Mouse (Mus musculus) embryonic facial prominence, embryonic 13.5 days (tissue): ENCODE data around the gene Slc7a15. TPM values are rescaled to one million over a fixed set of nuclear protein-coding genes. Genes with fewer than 3 reads are reported as not detected.
A peak's percentile ranks its signal among the peaks of the same experiment; 100 is the strongest.

Experiments
- ATAC-seq: fragments of 200-750 bp; cut with Nextera tagmentation; 2 replicates; pipeline ENCODE4 v1.8.0; 2017; ENCODE audit warnings: low read depth; ENCODE audit not compliant: insufficient number of reproducible peaks, insufficient read depth, low FRiP score, low TSS enrichment
- H3K27ac ChIP-seq: fragments of 300-500 bp; sonication (generic); 2 replicates; pipeline ENCODE4 v1.5.1; 2015; ENCODE audit warnings: moderate library complexity, mild to moderate bottlenecking, inconsistent platforms
- H3K27me3 ChIP-seq: fragments of 300-500 bp; sonication (generic); 2 replicates; pipeline ENCODE4 v1.6.1; 2015; ENCODE audit warnings: mild to moderate bottlenecking, inconsistent platforms
- H3K36me3 ChIP-seq: fragments of 300-500 bp; sonication (generic); 2 replicates; pipeline ENCODE4 v1.6.1; 2015; ENCODE audit warnings: mild to moderate bottlenecking, inconsistent platforms
- H3K4me1 ChIP-seq: fragments of 300-500 bp; sonication (generic); 2 replicates; pipeline ENCODE4 v1.6.1; 2015; ENCODE audit warnings: inconsistent platforms
- H3K4me2 ChIP-seq: fragments of 300-500 bp; sonication (generic); 2 replicates; pipeline ENCODE4 v1.6.1; 2015; ENCODE audit warnings: moderate library complexity, mild to moderate bottlenecking, inconsistent platforms
- H3K4me3 ChIP-seq: fragments of 300-500 bp; sonication (generic); 2 replicates; pipeline ENCODE4 v1.5.1; 2015; ENCODE audit warnings: mild to moderate bottlenecking, inconsistent platforms
- H3K9ac ChIP-seq: fragments of 300-500 bp; sonication (generic); 2 replicates; pipeline ENCODE4 v1.6.1; 2015; ENCODE audit warnings: mild to moderate bottlenecking, inconsistent platforms
- H3K9me3 ChIP-seq: fragments of 300-500 bp; sonication (generic); 2 replicates; pipeline ENCODE4 v1.6.1; 2016; ENCODE audit warnings: inconsistent platforms
- WGBS: fragments of 180-500 bp; shearing (Covaris S2); methylation state at CpG from one replicate; pipeline ENCODE4 v1.1.7; 2015; ENCODE audit warnings: mixed read lengths; 5-methylcytosine and 5-hydroxymethylcytosine counted together
- polyA plus RNA-seq: library from polyadenylated mRNA; unstranded; fragments of >200 nt; fragmentation: Nextera tagmentation; extraction: Ambion mirVana; gene quantifications from 2 replicates; pipeline ENCODE4 v1.2.1, GENCODE M21; 2015

Slc7a15 gene
- polyA plus RNA-seq, 1 experiment from 2014 or later: not detected

DNA sequence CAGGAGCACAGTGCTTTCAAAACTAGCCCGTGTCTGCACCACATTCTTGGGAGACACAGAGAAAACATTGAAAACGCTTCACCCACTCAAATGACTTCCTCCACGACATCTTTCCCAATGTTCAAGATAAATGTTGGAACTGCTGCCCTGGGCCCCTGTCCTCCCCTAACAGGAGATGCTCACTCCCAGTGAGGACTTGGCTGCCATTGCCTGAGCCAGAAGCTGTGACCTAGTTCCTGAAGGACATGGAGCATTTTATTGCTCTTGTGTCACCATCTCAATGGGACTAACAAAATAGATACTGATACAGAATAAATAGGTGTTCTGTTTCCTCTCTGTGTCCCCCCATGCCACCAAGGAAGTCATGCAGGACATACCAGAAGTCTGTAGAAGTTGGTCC is 104.2 kb downstream of the Slc7a15 start:
- ATAC-seq: no peak
- Histone ChIP-seq H3K4me3 (no peak overlapping the region), H3K4me1 (peaks cover 31% of the 10 kb centered on the region), H3K9ac (no peak overlapping the region), H3K36me3 (no peaks in the 10 kb centered on the region), H3K27ac (no peak overlapping the region), H3K9me3 (no peaks in the 10 kb centered on the region), H3K4me2 (no peak overlapping the region), H3K27me3 (no peaks in the 10 kb centered on the region)
- WGBS: 82% methylated on average over 3 of the region's 3 CpGs

DNA sequence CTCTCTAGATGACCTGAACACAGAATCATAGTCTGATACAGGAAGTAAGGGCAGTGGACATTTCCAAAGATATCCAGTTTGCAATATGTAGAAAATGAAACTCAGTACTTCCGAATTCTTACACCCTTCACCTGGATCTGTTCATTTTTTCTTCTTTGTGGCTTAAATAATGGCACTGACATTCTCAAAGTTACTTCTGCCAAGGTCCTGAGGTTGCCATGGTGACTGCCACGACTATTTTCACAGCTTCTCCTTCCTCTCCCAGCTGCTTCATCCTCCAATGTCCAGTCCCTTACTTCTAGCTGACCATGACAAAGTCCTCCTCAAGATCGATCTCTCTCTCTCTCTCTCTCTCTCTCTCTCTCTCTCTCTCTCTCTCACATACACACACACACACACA is 105.5 kb downstream of the Slc7a15 start:
- Histone ChIP-seq H3K9ac (no peak overlapping the region), H3K36me3 (no peaks in the 10 kb centered on the region), H3K4me2 (no peak overlapping the region), H3K27me3 (no peaks in the 10 kb centered on the region), H3K4me1 (peaks cover 34% of the 10 kb centered on the region), H3K4me3 (no peak overlapping the region), H3K27ac (no peak overlapping the region), H3K9me3 (no peaks in the 10 kb centered on the region)
- WGBS: 63% methylated on average over 3 of the region's 3 CpGs
- ATAC-seq: no peak

- H3K9ac ChIP-seq: no peak overlapping the region
- ATAC-seq: no peak
- H3K9me3 ChIP-seq: no peaks in the 10 kb centered on the region
- 33% methylated on average over 4 of the region's 4 CpGs for WGBS
- H3K4me3 ChIP-seq: no peak overlapping the region
- no peak overlapping the region for H3K4me2 ChIP-seq
- no peaks in the 10 kb centered on the region for H3K27me3 ChIP-seq
- no peaks in the 10 kb centered on the region for H3K36me3 ChIP-seq
- H3K4me1 ChIP-seq: peaks cover 18% of the 10 kb centered on the region
- H3K27ac ChIP-seq: no peak overlapping the region
Measured at GRCm38 (mm10) chr12:8489098-8489497, 109.8 kb downstream of the Slc7a15 start.

GRCm38 (mm10) chr12:8488652-8488980 is 110.2 kb downstream of the Slc7a15 start:
- 87% methylated on average over 4 of the region's 4 CpGs for WGBS

DNA sequence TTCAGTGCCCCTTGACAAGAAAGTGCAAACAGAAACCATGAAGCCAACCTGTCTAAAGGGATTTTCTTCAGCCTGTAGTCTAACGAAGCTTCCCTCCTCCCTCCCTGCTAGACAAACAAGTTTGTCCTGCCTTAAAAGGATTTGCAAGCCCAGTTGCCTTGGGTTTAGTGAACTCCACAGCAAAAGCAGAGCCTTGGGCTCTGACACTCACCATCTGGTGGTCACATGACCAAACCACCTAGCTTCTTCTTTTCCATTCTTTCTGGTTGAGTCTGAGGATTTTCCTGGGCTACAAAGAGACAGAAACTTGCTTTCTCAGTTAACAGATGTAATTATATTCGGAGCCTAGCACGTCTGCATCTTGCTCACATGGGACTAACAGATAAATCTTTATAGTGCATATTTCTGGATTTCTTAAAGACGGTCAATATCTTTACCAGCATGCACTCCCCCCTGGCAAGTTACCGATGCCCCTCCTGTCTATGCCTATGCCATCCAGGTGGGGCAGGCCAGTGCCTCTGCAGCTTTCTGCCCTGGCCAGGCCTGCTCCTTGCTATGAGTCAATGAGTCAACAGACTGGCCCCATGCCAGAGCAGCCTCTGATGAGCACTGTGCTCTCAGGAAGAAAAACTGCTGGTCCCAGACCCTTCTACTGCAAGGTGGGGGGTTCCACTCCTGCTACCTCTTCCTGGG is 110.8 kb downstream of the Slc7a15 start:
- Histone ChIP-seq H3K9me3 (no peaks in the 10 kb centered on the region), H3K27me3 (no peaks in the 10 kb centered on the region), H3K4me3 (no peak overlapping the region), H3K36me3 (no peaks in the 10 kb centered on the region), H3K9ac (0 out of 2 replicates have a peak overlapping the region, but pooled peaks have one; percentile 17), H3K4me2 (no peak overlapping the region), H3K4me1 (peaks cover 18% of the 10 kb centered on the region), H3K27ac (peak overlapping the region; percentile 60; the same call in 1 of the 2 replicates)
- 42% methylated on average over 5 of the region's 5 CpGs for WGBS
- ATAC-seq: 0 out of 2 replicates have a peak, but pooled peaks have one; percentile 37

More at GRCm38 (mm10) chr12:8488652-8488980, 110.2 kb downstream of the Slc7a15 start:
- H3K36me3 ChIP-seq: no peaks in the 10 kb centered on the region
- peak overlapping the region; percentile 60; the same call in 1 of the 2 replicates for H3K27ac ChIP-seq
- peaks cover 18% of the 10 kb centered on the region for H3K4me1 ChIP-seq
- H3K9me3 ChIP-seq: no peaks in the 10 kb centered on the region
- H3K4me3 ChIP-seq: no peak overlapping the region
- H3K27me3 ChIP-seq: no peaks in the 10 kb centered on the region
- no peak overlapping the region for H3K4me2 ChIP-seq
- H3K9ac ChIP-seq: 0 out of 2 replicates have a peak overlapping the region, but pooled peaks have one; percentile 17
- ATAC-seq: no peak

- H3K4me1 ChIP-seq: peaks cover 18% of the 10 kb centered on the region
- no peak overlapping the region for H3K27ac ChIP-seq
- WGBS: 68% methylated on average over 1 of the region's 1 CpGs
- H3K27me3 ChIP-seq: no peaks in the 10 kb centered on the region
- no peak overlapping the region for H3K9ac ChIP-seq
- H3K9me3 ChIP-seq: no peaks in the 10 kb centered on the region
- no peak overlapping the region for H3K4me3 ChIP-seq
- no peak overlapping the region for H3K4me2 ChIP-seq
- ATAC-seq: no peak
- no peaks in the 10 kb centered on the region for H3K36me3 ChIP-seq
Measured at GRCm38 (mm10) chr12:8487281-8487680, 111.6 kb downstream of the Slc7a15 start.

DNA sequence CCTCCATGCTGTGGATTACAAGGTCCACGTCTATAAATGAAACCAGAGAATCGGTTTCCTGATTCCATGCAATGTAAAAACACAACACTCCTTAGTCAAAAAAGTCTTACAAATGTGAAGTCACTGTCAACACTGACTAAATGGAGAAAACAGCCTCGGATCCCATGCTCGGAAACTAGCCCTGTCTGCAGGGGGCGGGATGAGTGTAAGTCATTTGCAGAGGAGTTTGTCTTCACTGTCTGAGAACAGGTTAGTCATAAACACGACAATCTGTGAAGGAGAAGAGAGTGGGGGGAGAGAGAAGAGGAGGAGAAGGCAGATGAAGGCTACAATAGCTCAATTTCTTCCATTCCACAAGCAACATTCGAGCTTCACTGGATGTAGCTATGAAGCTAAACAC is 113.6 kb downstream of the Slc7a15 start:
- 73% methylated on average over 7 of the region's 7 CpGs for WGBS
- Histone ChIP-seq H3K9me3 (no peaks in the 10 kb centered on the region), H3K9ac (no peak overlapping the region), H3K36me3 (no peaks in the 10 kb centered on the region), H3K27me3 (no peaks in the 10 kb centered on the region), H3K27ac (no peak overlapping the region), H3K4me2 (no peak overlapping the region), H3K4me3 (no peak overlapping the region), H3K4me1 (peaks cover 18% of the 10 kb centered on the region)
- no peak for ATAC-seq

DNA sequence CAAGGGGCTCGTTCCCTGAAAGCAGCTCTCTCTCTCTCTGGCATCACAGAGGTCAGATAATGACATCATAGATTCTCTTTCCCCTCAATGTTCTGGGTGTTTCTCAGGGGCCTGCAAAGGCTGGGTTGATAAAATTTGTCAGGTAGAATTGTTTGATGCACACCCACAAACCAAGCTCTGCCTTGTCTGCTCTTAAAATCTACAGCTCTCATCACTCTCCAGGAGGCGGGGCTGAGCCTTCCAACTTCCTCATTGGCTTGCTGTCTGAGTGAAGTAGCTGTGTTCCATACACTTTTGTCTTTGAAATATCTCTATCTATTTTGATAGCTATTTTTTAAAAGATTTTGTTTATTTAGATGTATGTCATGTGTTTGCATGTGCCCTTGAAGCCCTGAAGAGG is 116.7 kb downstream of the Slc7a15 start:
- Histone ChIP-seq H3K4me2 (no peak overlapping the region), H3K9ac (no peak overlapping the region), H3K9me3 (no peaks in the 10 kb centered on the region), H3K4me3 (no peak overlapping the region), H3K27ac (no peak overlapping the region), H3K36me3 (no peaks in the 10 kb centered on the region), H3K4me1 (0 out of 2 replicates have a peak, but pooled peaks cover 2% of the 10 kb centered on the region), H3K27me3 (no peaks in the 10 kb centered on the region)
- 61% methylated on average over 2 of the region's 2 CpGs for WGBS
- ATAC-seq: no peak

Other genes with a start within 250 kb of the Slc7a15 start
- 44.9 and 45.9 TPM in 2 replicates for gene Rhob, start 99.1 kb downstream of the Slc7a15 start, polyA plus RNA-seq
- gene Pum2, start 75.1 kb upstream of the Slc7a15 start, polyA plus RNA-seq: 50.2 and 53.6 TPM in 2 replicates
- gene Sdc1, start 172.3 kb upstream of the Slc7a15 start, polyA plus RNA-seq: 208 TPM in 2 replicates